Mouse (Mus musculus) kidney, adult 2 months (tissue): ENCODE measurements around the gene Dnaic2. TPM values are rescaled to one million over a fixed set of nuclear protein-coding genes. Genes with fewer than 3 reads are reported as not detected.

Source experiments
- DNase-seq: peaks from one replicate; pipeline ENCODE4 v3.0.0; 2021
- H3K27ac ChIP-seq: fragments of 200-500 bp; 2 replicates; pipeline ENCODE4 v1.5.1; 2012; ENCODE audit warnings: low read depth, low read length, control low read depth, inconsistent platforms; ENCODE audit not compliant: insufficient read depth
- H3K27me3 ChIP-seq: fragments of 200-500 bp; replicated peaks from 2 replicates; pipeline ENCODE4 v1.6.1; 2012; ENCODE audit warnings: mild to moderate bottlenecking, moderate library complexity, low read length, inconsistent platforms; ENCODE audit not compliant: control insufficient read depth, insufficient read depth
- H3K36me3 ChIP-seq: fragments of 200-500 bp; 2 replicates; pipeline ENCODE4 v1.6.1; 2012; ENCODE audit warnings: mild to moderate bottlenecking, moderate library complexity, low read length, inconsistent platforms; ENCODE audit not compliant: control insufficient read depth, insufficient read depth
- H3K4me1 ChIP-seq: fragments of 200-500 bp; 2 replicates; pipeline ENCODE4 v1.6.1; 2011; ENCODE audit warnings: low read length; ENCODE audit not compliant: control insufficient read depth, insufficient read depth
- H3K4me3 ChIP-seq: fragments of 200-500 bp; 2 replicates; pipeline ENCODE4 v1.5.1; 2011; ENCODE audit warnings: mild to moderate bottlenecking, low read depth, low read length, control low read depth; ENCODE audit not compliant: insufficient read depth
- CTCF ChIP-seq: fragments of 200-500 bp; conservative IDR thresholded peaks from 2 replicates; pipeline ENCODE4 v1.5.1; 2011; ENCODE audit warnings: low read depth, mild to moderate bottlenecking, control low read depth, low read length, moderate library complexity, mixed read lengths; ENCODE audit not compliant: insufficient read depth, insufficient read length
- POLR2A ChIP-seq: fragments of 200-500 bp; IDR thresholded peaks from one replicate; pipeline ENCODE4 v1.6.1; 2011; ENCODE audit warnings: low read depth, low read length, control low read depth
- whole genome bisulfite sequencing: fragments of 180-500 bp; shearing (Covaris S2); methylation state at CpG from one replicate; pipeline ENCODE4 v1.1.7; 2018; 5-methylcytosine and 5-hydroxymethylcytosine counted together
- polyA plus RNA-seq: library from polyadenylated mRNA; depleted of rRNA; stranded (reverse); fragments of >200 nt; gene quantifications from 2 replicates; pipeline ENCODE4 v1.2.3, GENCODE M21; 2012

The Dnaic2 gene
- polyA plus RNA-seq, 1 experiment, result 0.47 TPM

- Histone ChIP-seq H3K27ac (no peak overlapping the region), H3K4me1 (no peaks in the 10 kb centered on the region), H3K27me3 (no peaks in the 10 kb centered on the region), H3K36me3 (no peaks in the 10 kb centered on the region), H3K4me3 (no peak overlapping the region)
- peak; percentile 86 for DNase-seq
- WGBS, result 2% methylated on average over 12 of the region's 12 CpGs
- TF ChIP-seq POLR2A (no peak), CTCF (peak; percentile 97)
Observed at GRCm38 (mm10) chr11:114745134-114745533, 17.9 kb downstream of the Dnaic2 start.

- WGBS, result 48% methylated on average over 12 of the region's 12 CpGs
- Histone ChIP-seq H3K4me3 (no peak overlapping the region), H3K27ac (no peak overlapping the region), H3K27me3 (no peaks in the 10 kb centered on the region), H3K36me3 (no peaks in the 10 kb centered on the region), H3K4me1 (no peaks in the 10 kb centered on the region)
- TF ChIP-seq CTCF (no peak), POLR2A (no peak)
- no peak for DNase-seq
Observed at GRCm38 (mm10) chr11:114747564-114748138, 20.4 kb downstream of the Dnaic2 start.

GRCm38 (mm10) chr11:114764820-114765818 is 37.9 kb downstream of the Dnaic2 start, which contains the start of gene Kif19a:
Gene Kif19a, plus strand, starts transcription at chr11:114765388.
- Histone ChIP-seq H3K36me3 (no peaks in the 10 kb centered on the region), H3K4me3 (peak within 1 kb of the TSS; percentile 46), H3K27me3 (no peaks in the 10 kb centered on the region), H3K27ac (no peak within 1 kb of the TSS), H3K4me1 (no peaks in the 10 kb centered on the region; the same call in 1 of the 2 replicates)
- TF ChIP-seq CTCF (no peak), POLR2A (no peak)
- 5% methylated on average over 51 of the region's 51 CpGs for WGBS
- peak; percentile 66 for DNase-seq

- no peaks in the 10 kb centered on the region for H3K36me3 ChIP-seq
- no peak for DNase-seq
- no peak overlapping the region for H3K27ac ChIP-seq
- no peak for TF ChIP-seq POLR2A
- no peak for TF ChIP-seq CTCF
- no peaks in the 10 kb centered on the region for H3K27me3 ChIP-seq
- 68% methylated on average over 6 of the region's 6 CpGs for WGBS
- H3K4me3 ChIP-seq, result no peak overlapping the region
- H3K4me1 ChIP-seq, result no peaks in the 10 kb centered on the region; the same call in 1 of the 2 replicates
Observed at GRCm38 (mm10) chr11:114769911-114770310, 42.7 kb downstream of the Dnaic2 start.

GRCm38 (mm10) chr11:114771896-114772295 is 44.7 kb downstream of the Dnaic2 start:
- Histone ChIP-seq H3K36me3 (no peaks in the 10 kb centered on the region), H3K4me1 (no peaks in the 10 kb centered on the region), H3K27ac (no peak overlapping the region), H3K4me3 (no peak overlapping the region), H3K27me3 (no peaks in the 10 kb centered on the region)
- no peak for DNase-seq
- TF ChIP-seq POLR2A (no peak), CTCF (no peak)
- WGBS, result 83% methylated on average over 2 of the region's 2 CpGs

GRCm38 (mm10) chr11:114780076-114780475 is 52.9 kb downstream of the Dnaic2 start:
- 55% methylated on average over 9 of the region's 9 CpGs for WGBS
- Histone ChIP-seq H3K4me1 (no peaks in the 10 kb centered on the region), H3K27me3 (no peaks in the 10 kb centered on the region), H3K36me3 (no peaks in the 10 kb centered on the region), H3K27ac (no peak overlapping the region), H3K4me3 (no peak overlapping the region)
- peak; percentile 39 for DNase-seq
- TF ChIP-seq POLR2A (no peak), CTCF (no peak)

GRCm38 (mm10) chr11:114785892-114786291 is 58.7 kb downstream of the Dnaic2 start:
- 57% methylated on average over 10 of the region's 10 CpGs for whole genome bisulfite sequencing
- no peak for DNase-seq
- no peaks in the 10 kb centered on the region for H3K4me1 ChIP-seq

More at GRCm38 (mm10) chr11:114785892-114786291, 58.7 kb downstream of the Dnaic2 start:
- H3K36me3 ChIP-seq, result no peaks in the 10 kb centered on the region
- H3K27ac ChIP-seq, result no peak overlapping the region
- TF ChIP-seq CTCF (no peak), POLR2A (no peak)
- no peak overlapping the region for H3K4me3 ChIP-seq
- no peaks in the 10 kb centered on the region for H3K27me3 ChIP-seq
